8 mouse cellular contexts compared by ENCODE assay signal in genomic region chr15:4043032-4043471, GRCm38 (mm10). TPM values are rescaled to one million over a fixed set of nuclear protein-coding genes. Genes with fewer than 3 reads are reported as not detected.
DNase-seq lines count a peak whose midpoint lies in the region; ATAC-seq and TF ChIP-seq lines count a peak whose summit lies in the region.

No protein-coding gene starts in this region.

- H3K9me3 ChIP-seq in midbrain, embryonic 11.5 days (ENCODE audit: control insufficient read depth, low read length): no peaks in the 10 kb centered on the region
- no peaks in the 10 kb centered on the region for H3K9me3 ChIP-seq in midbrain, embryonic 10.5 days (replicated peaks)
- no peaks in the 10 kb centered on the region for H3K9me3 ChIP-seq in liver, postnatal 0 days (ENCODE audit: low read length)

- WGBS in midbrain, embryonic 11.5 days: 34% methylated on average over 4 of the region's 4 CpGs
- 28% methylated on average over 4 of the region's 4 CpGs for WGBS in midbrain, embryonic 10.5 days
- WGBS in liver, postnatal 0 days (ENCODE audit: insufficient replicate concordance): 19% methylated on average over 4 of the region's 4 CpGs
- WGBS in small intestine, adult 2 months: 25% methylated on average over 4 of the region's 4 CpGs

- DNase-seq in midbrain, embryonic 11.5 days (ENCODE audit: low spot score, missing footprints): peak; percentile 85
- DNase-seq in midbrain, embryonic 10.5 days (ENCODE audit: low spot score): no peak
- peak; percentile 49 for DNase-seq in brain, embryonic 14.5 days (ENCODE audit: low read depth)
- DNase-seq in heart, postnatal 4 days: peak; percentile 31
- DNase-seq in liver, postnatal 0 days: no peak
- no peak for DNase-seq in left cerebral cortex, adult 11 months (ENCODE audit: low spot score)
- no peak for DNase-seq in layer of hippocampus, adult 18-20 months (ENCODE audit: low spot score in 2 of 2)

- H3K27ac ChIP-seq in midbrain, embryonic 11.5 days (ENCODE audit: low read depth, low read length): no peak overlapping the region
- no peak overlapping the region for H3K27ac ChIP-seq in midbrain, embryonic 10.5 days (replicated peaks)
- H3K27ac ChIP-seq in liver, postnatal 0 days (ENCODE audit: low read depth): no peak overlapping the region
- H3K27ac ChIP-seq in small intestine, adult 2 months (ENCODE audit: insufficient read depth, low read depth, low read length): no peak overlapping the region

- TF ChIP-seq POLR2A in brain, embryonic 14.5 days (IDR thresholded peaks at IDR 0.05; ENCODE audit: borderline replicate concordance, extremely low read depth, insufficient read depth, insufficient read length, poor library complexity, severe bottlenecking): no peak
- TF ChIP-seq POLR2A in small intestine, adult 2 months (IDR thresholded peaks at IDR 0.05; ENCODE audit: low read depth, low read length): no peak

- TF ChIP-seq EP300 in liver, postnatal 0 days (IDR thresholded peaks at IDR 0.05; ENCODE audit: low read depth): no peak

- peak; percentile 18; the same call in 1 of the 2 replicates for TF ChIP-seq CTCF in brain, embryonic 14.5 days (IDR thresholded peaks at IDR 0.05; ENCODE audit: borderline replicate concordance, extremely low read depth, insufficient read depth, insufficient read length)
- peak; percentile 73 for TF ChIP-seq CTCF in liver, postnatal 0 days (IDR thresholded peaks at IDR 0.05; ENCODE audit: low read depth)
- TF ChIP-seq CTCF in small intestine, adult 2 months (IDR thresholded peaks at IDR 0.05; ENCODE audit: extremely low read depth, insufficient read length, insufficient replicate concordance, low read depth, low read length): peak; percentile 55; the same call in 1 of the 2 replicates

- no peak overlapping the region for H3K9ac ChIP-seq in midbrain, embryonic 11.5 days (ENCODE audit: low read length)
- no peak overlapping the region for H3K9ac ChIP-seq in liver, postnatal 0 days (replicated peaks)

- no peaks in the 10 kb centered on the region for H3K4me1 ChIP-seq in midbrain, embryonic 11.5 days (ENCODE audit: control insufficient read depth, insufficient read depth, low read length)
- H3K4me1 ChIP-seq in midbrain, embryonic 10.5 days: no peaks in the 10 kb centered on the region
- no peaks in the 10 kb centered on the region for H3K4me1 ChIP-seq in liver, postnatal 0 days (ENCODE audit: insufficient read depth)
- H3K4me1 ChIP-seq in small intestine, adult 2 months (ENCODE audit: control insufficient read depth, insufficient read depth, insufficient read length, low read length): no peaks in the 10 kb centered on the region

- no peaks in the 10 kb centered on the region for H3K27me3 ChIP-seq in midbrain, embryonic 11.5 days (ENCODE audit: control insufficient read depth, insufficient read depth, low read length)
- no peaks in the 10 kb centered on the region for H3K27me3 ChIP-seq in midbrain, embryonic 10.5 days (ENCODE audit: low read depth, poor library complexity, severe bottlenecking)
- H3K27me3 ChIP-seq in liver, postnatal 0 days (ENCODE audit: insufficient read depth, low read length): no peaks in the 10 kb centered on the region
- no peaks in the 10 kb centered on the region for H3K27me3 ChIP-seq in small intestine, adult 2 months (ENCODE audit: control insufficient read depth, insufficient read depth, low read length)

- H3K4me2 ChIP-seq in midbrain, embryonic 11.5 days: no peak overlapping the region
- peak overlapping the region; percentile 47 for H3K4me2 ChIP-seq in liver, postnatal 0 days (ENCODE audit: low read depth, low read length)

- no peaks in the 10 kb centered on the region; the same call in 1 of the 2 replicates for H3K36me3 ChIP-seq in midbrain, embryonic 11.5 days (ENCODE audit: control insufficient read depth, insufficient read depth, low read length)
- peaks cover 21% of the 10 kb centered on the region for H3K36me3 ChIP-seq in midbrain, embryonic 10.5 days
- 0 out of 2 replicates have a peak, but pooled peaks cover 4% of the 10 kb centered on the region for H3K36me3 ChIP-seq in liver, postnatal 0 days (replicated peaks; ENCODE audit: insufficient read depth, low read length)
- peaks cover 15% of the 10 kb centered on the region for H3K36me3 ChIP-seq in small intestine, adult 2 months (ENCODE audit: control insufficient read depth, insufficient read depth, low read length)

- peak; percentile 62; the same call in 1 of the 2 replicates for ATAC-seq in midbrain, embryonic 11.5 days (ENCODE audit: low FRiP score)
- ATAC-seq in liver, postnatal 0 days: no peak; the same call in 1 of the 2 replicates

- no peak overlapping the region for H3K4me3 ChIP-seq in midbrain, embryonic 11.5 days (ENCODE audit: low read depth, low read length)
- H3K4me3 ChIP-seq in midbrain, embryonic 10.5 days: no peak overlapping the region
- no peak overlapping the region for H3K4me3 ChIP-seq in liver, postnatal 0 days (ENCODE audit: low read depth, low read length)
- H3K4me3 ChIP-seq in small intestine, adult 2 months (ENCODE audit: low read depth, low read length): peak overlapping the region; percentile 32; the same call in 1 of the 2 replicates

RNA-seq across cellular contexts. Expression of gene Oxct1, which starts 16.9 kb away (rescaled TPM):
- polyA plus RNA-seq in midbrain, embryonic 11.5 days (2014; fragmentation: Nextera tagmentation; extraction: Ambion mirVana): 190 and 208 TPM in 2 replicates
- 118 and 140 TPM in 2 replicates for polyA plus RNA-seq in midbrain, embryonic 10.5 days (2016; fragmentation: Nextera tagmentation; extraction: Ambion mirVana)
- polyA plus RNA-seq in brain, embryonic 14.5 days (2012; rRNA removed): 68.2 and 92.5 TPM in 2 replicates
- total RNA-seq in heart, postnatal 4 days (2021): 100 to 1,000 TPM; 230 to 249 TPM
- 14.3 and 16.2 TPM in 2 replicates for polyA plus RNA-seq in liver, postnatal 0 days (2015; fragmentation: Nextera tagmentation; extraction: Ambion mirVana)
- 20.7 and 29.4 TPM in 2 replicates for polyA plus RNA-seq in small intestine, adult 2 months (2012; rRNA removed)
- 100 to 1,000 TPM; 254 to 259 TPM for total RNA-seq in layer of hippocampus, adult 18-20 months (2021)

RNA-seq across cellular contexts. Expression of gene AW549877, which starts 47.5 kb away (rescaled TPM):
- 65.5 and 72.7 TPM in 2 replicates for polyA plus RNA-seq in midbrain, embryonic 11.5 days (2014; fragmentation: Nextera tagmentation; extraction: Ambion mirVana)
- 41.3 and 52.2 TPM in 2 replicates for polyA plus RNA-seq in midbrain, embryonic 10.5 days (2016; fragmentation: Nextera tagmentation; extraction: Ambion mirVana)
- polyA plus RNA-seq in brain, embryonic 14.5 days (2012; rRNA removed): 55.6 and 65.4 TPM in 2 replicates
- 10 to 100 TPM; 20.9 to 21.5 TPM for total RNA-seq in heart, postnatal 4 days (2021)
- 5.4 and 5.7 TPM in 2 replicates for polyA plus RNA-seq in liver, postnatal 0 days (2015; fragmentation: Nextera tagmentation; extraction: Ambion mirVana)
- polyA plus RNA-seq in small intestine, adult 2 months (2012; rRNA removed): 1.2 and 3.0 TPM in 2 replicates
- total RNA-seq in layer of hippocampus, adult 18-20 months (2021): 10 to 100 TPM; 40.4 to 42.5 TPM

Comparison
In these comparisons a context has a peak if more than half of its experiments do, and no peak if none do; other contexts are left out.
1. DNase-seq: peak in midbrain, embryonic 11.5 days (single experiment), brain, embryonic 14.5 days (single experiment) and heart, postnatal 4 days (single experiment); none in midbrain, embryonic 10.5 days (single experiment), liver, postnatal 0 days (single experiment), left cerebral cortex, adult 11 months (single experiment) and layer of hippocampus, adult 18-20 months (0 of 2).
2. CTCF ChIP-seq: peak in every context shown above with its lines; median percentile 73 in liver, postnatal 0 days; 55 in small intestine, adult 2 months; 18 in brain, embryonic 14.5 days.